Mouse (Mus musculus): ENCODE data around the gene Cacna1i. TPM values are rescaled to one million over a fixed set of nuclear protein-coding genes. Genes with fewer than 3 reads are reported as not detected.

Gene Cacna1i
- polyA plus RNA-seq, 1 experiment from 2014 or later = 0.03 TPM

- CTCF ChIA-PET = interaction anchor here (1.9 kb wide), 1 partner anchor 13 kb away, joined by 4 read pairs; no protein-coding TSS in a partner anchor
- ATAC-seq (no peak), DNase-seq (ENCODE audit: low read depth, low spot score) (no peak)
- in situ Hi-C loops (cut with MboI; ENCODE audit: low pct_unique_long_range_greater_than_20kb) = no loop called here
- no peaks in the 10 kb centered on the region for H3K27me3 ChIP-seq
- no peak for TF ChIP-seq CTCF (IDR thresholded peaks at IDR 0.05)
- POLR2A ChIA-PET = no interaction called here
Observed at GRCm38 (mm10) chr15:80401387-80401898, 114.4 kb downstream of the Cacna1i start.

GRCm38 (mm10) chr15:80401980-80402379, 114.9 kb downstream of the Cacna1i start:
- DNase-seq (ENCODE audit: low read depth, low spot score) (no peak), ATAC-seq (no peak)
- CTCF ChIA-PET = interaction anchor here (1.9 kb wide), 1 partner anchor 12 kb away, joined by 4 read pairs; no protein-coding TSS in a partner anchor
- POLR2A ChIA-PET = no interaction called here
- in situ Hi-C loops (cut with MboI; ENCODE audit: low pct_unique_long_range_greater_than_20kb) = no loop called here
- no peaks in the 10 kb centered on the region for H3K27me3 ChIP-seq
- TF ChIP-seq CTCF (IDR thresholded peaks at IDR 0.05) = no peak

GRCm38 (mm10) chr15:80407873-80408272, 120.8 kb downstream of the Cacna1i start:
- in situ Hi-C loops (cut with MboI; ENCODE audit: low pct_unique_long_range_greater_than_20kb) = no loop called here
- DNase-seq (ENCODE audit: low read depth, low spot score) = no peak
- CTCF ChIA-PET = no interaction called here
- no peak for TF ChIP-seq CTCF (IDR thresholded peaks at IDR 0.05)
- no peak for ATAC-seq
- H3K27me3 ChIP-seq = no peaks in the 10 kb centered on the region
- POLR2A ChIA-PET = no interaction called here

GRCm38 (mm10) chr15:80410661-80411060, 123.6 kb downstream of the Cacna1i start:
- POLR2A ChIA-PET = no interaction called here
- no peaks in the 10 kb centered on the region for H3K27me3 ChIP-seq
- no peak for TF ChIP-seq CTCF (IDR thresholded peaks at IDR 0.05)
- in situ Hi-C loops (cut with MboI; ENCODE audit: low pct_unique_long_range_greater_than_20kb) = no loop called here
- CTCF ChIA-PET = no interaction called here
- no peak for ATAC-seq
- no peak for DNase-seq (ENCODE audit: low read depth, low spot score)

- no peak for TF ChIP-seq CTCF (IDR thresholded peaks at IDR 0.05)
- no peak for DNase-seq (ENCODE audit: low read depth, low spot score)
- ChIA-PET POLR2A (no interaction called here), CTCF (interaction anchor here (1.8 kb wide), 1 partner anchor 24 kb away, joined by 5 read pairs; no protein-coding TSS in a partner anchor)
- in situ Hi-C loops (cut with MboI; ENCODE audit: low pct_unique_long_range_greater_than_20kb) = no loop called here
- H3K27me3 ChIP-seq = peaks cover 1% of the 10 kb centered on the region
- no peak for ATAC-seq
Observed at GRCm38 (mm10) chr15:80413070-80413469, 126.0 kb downstream of the Cacna1i start.

- CTCF ChIA-PET = interaction anchor here (1.2 to 2.1 kb wide), 2 partner anchors 13 to 18 kb away, joined by 4 to 5 read pairs; no protein-coding TSS in a partner anchor
- peak; percentile 28 for ATAC-seq
- peak; percentile 39 for DNase-seq (ENCODE audit: low read depth, low spot score)
- POLR2A ChIA-PET = no interaction called here
- in situ Hi-C loops (cut with MboI; ENCODE audit: low pct_unique_long_range_greater_than_20kb) = no loop called here
- peaks cover 5% of the 10 kb centered on the region for H3K27me3 ChIP-seq
- TF ChIP-seq CTCF (IDR thresholded peaks at IDR 0.05) = no peak
Observed at GRCm38 (mm10) chr15:80413988-80414721, 127.1 kb downstream of the Cacna1i start.

- peaks cover 5% of the 10 kb centered on the region for H3K27me3 ChIP-seq
- no peak for DNase-seq (ENCODE audit: low read depth, low spot score)
- ChIA-PET POLR2A (no interaction called here), CTCF (interaction anchor here (0.9 to 2.1 kb wide), 2 partner anchors 17 to 60 kb away, joined by 3 to 5 read pairs; no protein-coding TSS in a partner anchor)
- no peak for ATAC-seq
- in situ Hi-C loops (cut with MboI; ENCODE audit: low pct_unique_long_range_greater_than_20kb) = no loop called here
- TF ChIP-seq CTCF (IDR thresholded peaks at IDR 0.05) = no peak
Observed at GRCm38 (mm10) chr15:80415132-80415531, 128.1 kb downstream of the Cacna1i start.

- CTCF ChIA-PET = interaction anchor here (1.0 kb wide), 1 partner anchor 287 kb away, joined by 3 read pairs; no protein-coding TSS in a partner anchor
- DNase-seq (ENCODE audit: low read depth, low spot score) = no peak
- ATAC-seq = no peak
- peaks cover 5% of the 10 kb centered on the region for H3K27me3 ChIP-seq
- no peak for TF ChIP-seq CTCF (IDR thresholded peaks at IDR 0.05)
- in situ Hi-C loops (cut with MboI; ENCODE audit: low pct_unique_long_range_greater_than_20kb) = no loop called here
- POLR2A ChIA-PET = no interaction called here
Observed at GRCm38 (mm10) chr15:80417066-80417465, 130.0 kb downstream of the Cacna1i start.

- H3K27me3 ChIP-seq = peaks cover 5% of the 10 kb centered on the region
- POLR2A ChIA-PET = no interaction called here
- no peak for ATAC-seq
- CTCF ChIA-PET = interaction anchor here (1.0 kb wide), 1 partner anchor 286 kb away, joined by 3 read pairs; no protein-coding TSS in a partner anchor
- no peak for TF ChIP-seq CTCF (IDR thresholded peaks at IDR 0.05)
- no peak for DNase-seq (ENCODE audit: low read depth, low spot score)
- in situ Hi-C loops (cut with MboI; ENCODE audit: low pct_unique_long_range_greater_than_20kb) = no loop called here
Observed at GRCm38 (mm10) chr15:80418146-80418545, 131.1 kb downstream of the Cacna1i start.

GRCm38 (mm10) chr15:80430324-80430723, 143.3 kb downstream of the Cacna1i start:
- no peak for ATAC-seq
- ChIA-PET POLR2A (no interaction called here), CTCF (no interaction called here)
- no peak for DNase-seq (ENCODE audit: low read depth, low spot score)
- in situ Hi-C loops (cut with MboI; ENCODE audit: low pct_unique_long_range_greater_than_20kb) = no loop called here
- H3K27me3 ChIP-seq = peaks cover 6% of the 10 kb centered on the region
- TF ChIP-seq CTCF (IDR thresholded peaks at IDR 0.05) = no peak

- TF ChIP-seq CTCF (IDR thresholded peaks at IDR 0.05) = no peak
- POLR2A ChIA-PET = no interaction called here
- CTCF ChIA-PET = interaction anchor here (0.9 to 2.0 kb wide), 2 partner anchors 25 to 97 kb away, joined by 3 to 5 read pairs; no protein-coding TSS in a partner anchor
- DNase-seq (ENCODE audit: low read depth, low spot score) = peak; percentile 57
- H3K27me3 ChIP-seq = no peaks in the 10 kb centered on the region
- in situ Hi-C loops (cut with MboI; ENCODE audit: low pct_unique_long_range_greater_than_20kb) = no loop called here
- ATAC-seq = peak; percentile 71
Observed at GRCm38 (mm10) chr15:80436961-80437360, 149.9 kb downstream of the Cacna1i start.

Measured in Patski (cell line).